In genomic region chr13:84349001-84349720, GRCm38 (mm10) we compare ENCODE assay signal across 7 mouse cellular contexts.
DNase-seq lines count a peak whose midpoint lies in the region; ATAC-seq lines count a peak whose summit lies in the region.

No protein-coding gene starts in this region.

- peak overlapping the region; percentile 80 for H3K27ac ChIP-seq in limb, embryonic 10.5 days
- H3K27ac ChIP-seq in midbrain, embryonic 14.5 days (replicated peaks; ENCODE audit: low read depth, low read length), result peak overlapping the region; percentile 96

- DNase-seq in R1 (ENCODE audit: low read depth, low spot score), result peak; percentile 73
- peak; percentile 76 to 83 for DNase-seq in cerebellum, adult 18-20 months
- DNase-seq in frontal cortex, adult 2 months (ENCODE audit: extremely low spot score in 1 of 2, low spot score in 1 of 2), result peak; percentile 65 to 79
- peak; percentile 24 for DNase-seq in kidney, adult 18-20 months
- peak; percentile 60 for DNase-seq in limb, embryonic 10.5 days (ENCODE audit: low spot score)
- DNase-seq in midbrain, embryonic 14.5 days, result peak; percentile 81
- DNase-seq in thymus, postnatal 36 days, result peak; percentile 26 to 38

- WGBS in limb, embryonic 10.5 days, result under 1% methylated on average over 23 of the region's 23 CpGs
- under 1% methylated on average over 23 of the region's 23 CpGs for WGBS in midbrain, embryonic 14.5 days

- H3K27me3 ChIP-seq in limb, embryonic 10.5 days (ENCODE audit: low read depth, poor library complexity, severe bottlenecking), result peaks cover 44% of the 10 kb centered on the region
- H3K27me3 ChIP-seq in midbrain, embryonic 14.5 days (ENCODE audit: control insufficient read depth, insufficient read depth, low read length), result 0 out of 2 replicates have a peak, but pooled peaks cover 3% of the 10 kb centered on the region

- peaks cover 21% of the 10 kb centered on the region for H3K4me1 ChIP-seq in limb, embryonic 10.5 days
- H3K4me1 ChIP-seq in midbrain, embryonic 14.5 days (ENCODE audit: control insufficient read depth, insufficient read depth, low read length), result peaks cover 30% of the 10 kb centered on the region

- no peak for ATAC-seq in midbrain, embryonic 14.5 days (ENCODE audit: low FRiP score, low TSS enrichment)

- no peaks in the 10 kb centered on the region for H3K36me3 ChIP-seq in limb, embryonic 10.5 days
- no peaks in the 10 kb centered on the region for H3K36me3 ChIP-seq in midbrain, embryonic 14.5 days (ENCODE audit: control insufficient read depth, insufficient read depth, low read length)

- peak overlapping the region; percentile 56 for H3K4me3 ChIP-seq in limb, embryonic 10.5 days
- H3K4me3 ChIP-seq in midbrain, embryonic 14.5 days (replicated peaks; ENCODE audit: low read depth, low read length), result peak overlapping the region; percentile 48

- H3K9me3 ChIP-seq in limb, embryonic 10.5 days (replicated peaks), result no peaks in the 10 kb centered on the region
- no peaks in the 10 kb centered on the region for H3K9me3 ChIP-seq in midbrain, embryonic 14.5 days (ENCODE audit: control insufficient read depth, low read length)

- H3K9ac ChIP-seq in midbrain, embryonic 14.5 days (replicated peaks; ENCODE audit: low read length), result peak overlapping the region; percentile 76

- peak overlapping the region; percentile 92 for H3K4me2 ChIP-seq in midbrain, embryonic 14.5 days (ENCODE audit: low read length)

Comparison
In these comparisons a context has a peak if more than half of its experiments do, and no peak if none do; other contexts are left out.
1. DNase-seq: peak in every context shown above with its lines; median percentile 81 in midbrain, embryonic 14.5 days; 80 in cerebellum, adult 18-20 months; 73 in R1; 72 in frontal cortex, adult 2 months; 60 in limb, embryonic 10.5 days; 32 in thymus, postnatal 36 days; 24 in kidney, adult 18-20 months.